Comparison of ENCODE assay signal across 8 mouse cellular contexts in the genomic region with DNA sequence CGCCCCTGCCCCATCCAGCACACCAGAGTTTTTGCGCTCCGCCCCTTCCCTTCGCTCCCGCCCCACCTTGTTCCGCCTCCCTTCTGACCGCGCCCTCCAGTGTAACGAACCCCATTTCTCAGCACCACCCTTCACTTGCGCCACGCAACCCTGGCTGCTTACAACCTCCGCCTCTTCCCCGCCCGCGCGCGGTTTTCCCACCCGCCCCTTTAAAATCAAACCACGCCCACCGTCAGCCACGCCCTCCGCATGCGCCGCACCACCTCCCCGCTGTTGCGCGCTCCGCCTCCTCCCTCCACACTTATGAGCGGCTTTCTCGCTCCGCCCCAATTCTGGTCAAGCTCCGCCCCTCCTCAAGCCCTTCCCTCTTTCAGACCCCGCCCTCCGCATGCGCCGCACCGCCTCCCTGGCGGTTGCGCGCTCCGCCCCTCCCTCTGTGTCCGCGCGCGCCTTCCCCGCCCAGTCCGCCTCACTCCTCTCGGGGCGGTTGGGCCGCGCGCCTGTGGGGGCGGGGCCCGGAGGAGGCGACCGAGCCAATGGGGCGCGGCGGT. TPM values are rescaled to one million over a fixed set of nuclear protein-coding genes. Genes with fewer than 3 reads are reported as not detected.
DNase-seq lines count a peak whose midpoint lies in the region; ATAC-seq lines count a peak whose summit lies in the region.

TSS of gene Vkorc1l1 (plus strand) at position 476 of the 551 bp plus-strand sequence.

- H3K4me1 ChIP-seq in heart, embryonic 14.5 days (ENCODE audit: control insufficient read depth in 2 of 2, insufficient read depth in 2 of 2, low read length in 2 of 2): 0 out of 4 replicates have a peak, but pooled peaks cover 0 to 7% of the 10 kb centered on the region in 2 experiments
- H3K4me1 ChIP-seq in liver, embryonic 13.5 days (replicated peaks): peaks cover 31% of the 10 kb centered on the region
- peaks cover 4% of the 10 kb centered on the region; the same call in 1 of the 2 replicates for H3K4me1 ChIP-seq in stomach, embryonic 16.5 days (ENCODE audit: control insufficient read depth, insufficient read depth, low read length)

- peak within 1 kb of the TSS; percentile 76 to 84 for H3K4me3 ChIP-seq in heart, embryonic 14.5 days (ENCODE audit: control insufficient read depth in 1 of 2, insufficient read depth in 1 of 2, low read depth in 1 of 2, low read length in 2 of 2)
- peak within 1 kb of the TSS; percentile 93 for H3K4me3 ChIP-seq in liver, embryonic 13.5 days (replicated peaks)
- peak within 1 kb of the TSS; percentile 89 for H3K4me3 ChIP-seq in stomach, embryonic 16.5 days (replicated peaks; ENCODE audit: low read length)

- H3K36me3 ChIP-seq in heart, embryonic 14.5 days (ENCODE audit: control insufficient read depth, insufficient read depth, low read length): no peaks in the 10 kb centered on the region; the same call in 1 of the 2 replicates
- H3K36me3 ChIP-seq in liver, embryonic 13.5 days: peaks cover 9% of the 10 kb centered on the region
- no peaks in the 10 kb centered on the region for H3K36me3 ChIP-seq in stomach, embryonic 16.5 days (ENCODE audit: control insufficient read depth, insufficient read depth, low read length)

- no peaks in the 10 kb centered on the region for H3K9me3 ChIP-seq in heart, embryonic 14.5 days (ENCODE audit: control insufficient read depth, low read length)
- H3K9me3 ChIP-seq in liver, embryonic 13.5 days (replicated peaks): no peaks in the 10 kb centered on the region
- no peaks in the 10 kb centered on the region for H3K9me3 ChIP-seq in stomach, embryonic 16.5 days (replicated peaks; ENCODE audit: control insufficient read depth, low read length)

- no peaks in the 10 kb centered on the region for H3K27me3 ChIP-seq in heart, embryonic 14.5 days (ENCODE audit: control insufficient read depth, insufficient read depth, low read length)
- H3K27me3 ChIP-seq in liver, embryonic 13.5 days: no peaks in the 10 kb centered on the region
- H3K27me3 ChIP-seq in stomach, embryonic 16.5 days (ENCODE audit: control insufficient read depth, insufficient read depth, low read length): no peaks in the 10 kb centered on the region

- peak; percentile 99 for DNase-seq in c-Kit-negative CD71-positive TER-119-positive erythroid progenitor cells, embryonic 14.5 days (ENCODE audit: low read depth, low spot score)
- peak; percentile 96 for DNase-seq in fibroblast of lung, adult 2 months (ENCODE audit: low read depth)
- peak; percentile 99 for DNase-seq in kidney, postnatal 14 days
- peak; percentile 97 for DNase-seq in liver, embryonic 13.5 days
- peak; percentile 98 for DNase-seq in neural tube, embryonic 10.5 days (ENCODE audit: extremely low spot score, low spot score)

- peak within 1 kb of the TSS; percentile 90 for H3K4me2 ChIP-seq in heart, embryonic 14.5 days (ENCODE audit: low read length)
- peak within 1 kb of the TSS; percentile 78 for H3K4me2 ChIP-seq in liver, embryonic 13.5 days
- peak within 1 kb of the TSS; percentile 89 for H3K4me2 ChIP-seq in stomach, embryonic 16.5 days (ENCODE audit: low read depth, low read length)

- peak within 1 kb of the TSS; percentile 89 for H3K9ac ChIP-seq in heart, embryonic 14.5 days (ENCODE audit: low read length)
- peak within 1 kb of the TSS; percentile 95 for H3K9ac ChIP-seq in liver, embryonic 13.5 days
- H3K9ac ChIP-seq in stomach, embryonic 16.5 days (ENCODE audit: low read length): peak within 1 kb of the TSS; percentile 94

- 1% methylated on average over 52 of the region's 59 CpGs for WGBS in heart, embryonic 14.5 days
- WGBS in liver, embryonic 13.5 days (ENCODE audit: insufficient replicate concordance): under 1% methylated on average over 59 of the region's 59 CpGs
- whole genome bisulfite sequencing in stomach, embryonic 16.5 days: under 1% methylated on average over 51 of the region's 59 CpGs

- ATAC-seq in CD4-positive, CD25-positive, alpha-beta regulatory T cell, adult 4 months: peak; percentile 91
- peak; percentile 96 for ATAC-seq in heart, embryonic 14.5 days (ENCODE audit: insufficient number of reproducible peaks, insufficient read depth, low FRiP score, low read depth)
- peak; percentile 94 for ATAC-seq in liver, embryonic 13.5 days (ENCODE audit: low read depth)
- peak; percentile 99 for ATAC-seq in stomach, embryonic 16.5 days (ENCODE audit: insufficient read depth, low FRiP score)

- peak within 1 kb of the TSS; percentile 21 to 75; a peak in 3 of 4 replicates for H3K27ac ChIP-seq in heart, embryonic 14.5 days (replicated peaks in 1 of 2; ENCODE audit: control insufficient read depth in 1 of 2, insufficient read depth in 1 of 2, low read depth in 2 of 2, low read length in 2 of 2)
- peak within 1 kb of the TSS; percentile 96 for H3K27ac ChIP-seq in liver, embryonic 13.5 days
- H3K27ac ChIP-seq in stomach, embryonic 16.5 days (ENCODE audit: low read length): peak within 1 kb of the TSS; percentile 70

RNA-seq across cellular contexts. Expression of gene Vkorc1l1, which starts in this region (rescaled TPM):
- 1 to 10 TPM; 5.0 to 6.2 TPM for polyA plus RNA-seq in CD4-positive, CD25-positive, alpha-beta regulatory T cell, adult 4 months (2017; shearing (Covaris generic))
- polyA plus RNA-seq in heart, embryonic 14.5 days (2014; fragmentation: Nextera tagmentation; extraction: Ambion mirVana): 13.1 and 14.5 TPM in 2 replicates
- polyA plus RNA-seq in liver, embryonic 13.5 days (2015; fragmentation: Nextera tagmentation; extraction: Ambion mirVana): 22.9 and 29.4 TPM in 2 replicates
- polyA plus RNA-seq in stomach, embryonic 16.5 days (2015; fragmentation: Nextera tagmentation; extraction: Ambion mirVana): 19.2 TPM in 2 replicates

Comparison
In these comparisons a context has a peak if more than half of its experiments do, and no peak if none do; other contexts are left out.
1. Peak in every context shown above with its lines: DNase-seq, ATAC-seq, H3K4me3 ChIP-seq and H3K27ac ChIP-seq.